Mouse (Mus musculus) embryonic facial prominence, embryonic 15.5 days (tissue): ENCODE results near the gene 3110040M04Rik. TPM values are rescaled to one million over a fixed set of nuclear protein-coding genes. Genes with fewer than 3 reads are reported as not detected.
"Not testable (repeated sequence)": the region's sequence is repeated elsewhere in the genome, so short reads cannot be mapped to it uniquely, and the experiment has no call there.

Experiments
- ATAC-seq: fragments of 200-750 bp; cut with Nextera tagmentation; 2 replicates; pipeline ENCODE4 v1.8.0; 2017; ENCODE audit warnings: low read depth, moderate TSS enrichment; ENCODE audit not compliant: insufficient number of reproducible peaks, low FRiP score, low TSS enrichment
- H3K27ac ChIP-seq: fragments of 300-500 bp; sonication (generic); replicated peaks from 2 replicates; pipeline ENCODE4 v1.5.1; 2015; ENCODE audit warnings: mild to moderate bottlenecking, inconsistent platforms
- H3K27me3 ChIP-seq: fragments of 300-500 bp; sonication (generic); 2 replicates; pipeline ENCODE4 v1.6.1; 2015; ENCODE audit warnings: inconsistent platforms
- H3K36me3 ChIP-seq: fragments of 300-500 bp; sonication (generic); 2 replicates; pipeline ENCODE4 v1.6.1; 2015; ENCODE audit warnings: mild to moderate bottlenecking, inconsistent platforms
- H3K4me1 ChIP-seq: fragments of 300-500 bp; sonication (generic); 2 replicates; pipeline ENCODE4 v1.6.1; 2015; ENCODE audit warnings: inconsistent platforms
- H3K4me2 ChIP-seq: fragments of 300-500 bp; sonication (generic); replicated peaks from 2 replicates; pipeline ENCODE4 v1.6.1; 2015; ENCODE audit warnings: mild to moderate bottlenecking, inconsistent platforms
- H3K4me3 ChIP-seq: fragments of 300-500 bp; sonication (generic); replicated peaks from 2 replicates; pipeline ENCODE4 v1.5.1; 2015; ENCODE audit warnings: mild to moderate bottlenecking, inconsistent platforms
- H3K9ac ChIP-seq: fragments of 300-500 bp; sonication (generic); 2 replicates; pipeline ENCODE4 v1.6.1; 2015; ENCODE audit warnings: inconsistent platforms
- H3K9me3 ChIP-seq: fragments of 300-500 bp; sonication (generic); replicated peaks from 2 replicates; pipeline ENCODE4 v1.6.1; 2016; ENCODE audit warnings: inconsistent platforms
- WGBS: fragments of 180-500 bp; shearing (Covaris S2); methylation state at CpG from one replicate; pipeline ENCODE4 v1.1.7; 2015; 5-methylcytosine and 5-hydroxymethylcytosine counted together
- polyA plus RNA-seq: library from polyadenylated mRNA; unstranded; fragments of >200 nt; fragmentation: Nextera tagmentation; extraction: Ambion mirVana; gene quantifications from 2 replicates; pipeline ENCODE4 v1.2.1, GENCODE M21; 2015

The 3110040M04Rik gene
- 0.21 TPM in 1 of 2 replicates, not detected in the other for polyA plus RNA-seq

- not testable (repeated sequence) for H3K36me3 ChIP-seq, H3K4me2 ChIP-seq
Observed at GRCm38 (mm10) chr1:151203818-151204217, at the start of gene 3110040M04Rik. Gene 3110040M04Rik, plus strand, starts transcription at chr1:151204121.

GRCm38 (mm10) chr1:151154131-151154530 is 49.8 kb upstream of the 3110040M04Rik start:
- H3K9me3 ChIP-seq, H3K4me3 ChIP-seq, H3K4me1 ChIP-seq, H3K27ac ChIP-seq, H3K4me2 ChIP-seq, ATAC-seq, H3K36me3 ChIP-seq, H3K9ac ChIP-seq, H3K27me3 ChIP-seq: not testable (repeated sequence)
- 84% methylated on average over 9 of the region's 9 CpGs for WGBS

More at GRCm38 (mm10) chr1:151203818-151204217, at the start of gene 3110040M04Rik:
- H3K9me3 ChIP-seq, H3K9ac ChIP-seq, ATAC-seq, H3K4me3 ChIP-seq, H3K27me3 ChIP-seq, H3K4me1 ChIP-seq, H3K27ac ChIP-seq: not testable (repeated sequence)
- WGBS, result no CpG with 5 or more reads among the region's 6 CpGs

- Histone ChIP-seq H3K4me2 (no peak overlapping the region), H3K9me3 (no peaks in the 10 kb centered on the region), H3K27me3 (no peaks in the 10 kb centered on the region), H3K4me1 (peaks cover 7% of the 10 kb centered on the region; the same call in 1 of the 2 replicates), H3K36me3 (no peaks in the 10 kb centered on the region), H3K9ac (no peak overlapping the region), H3K27ac (no peak overlapping the region), H3K4me3 (no peak overlapping the region)
- ATAC-seq, result no peak
- 92% methylated on average over 3 of the region's 3 CpGs for WGBS
Observed at GRCm38 (mm10) chr1:151156129-151156528, 47.8 kb upstream of the 3110040M04Rik start.

- no peak overlapping the region for H3K4me2 ChIP-seq
Observed at GRCm38 (mm10) chr1:151156777-151157632, 46.9 kb upstream of the 3110040M04Rik start.

GRCm38 (mm10) chr1:151157963-151158856 is 45.7 kb upstream of the 3110040M04Rik start:
- Histone ChIP-seq H3K4me3 (no peak overlapping the region), H3K27ac (no peak overlapping the region), H3K27me3 (no peaks in the 10 kb centered on the region), H3K4me1 (no peaks in the 10 kb centered on the region), H3K9ac (no peak overlapping the region), H3K36me3 (no peaks in the 10 kb centered on the region), H3K9me3 (no peaks in the 10 kb centered on the region), H3K4me2 (no peak overlapping the region)
- WGBS, result 59% methylated on average over 9 of the region's 9 CpGs
- ATAC-seq, result no peak

More at GRCm38 (mm10) chr1:151156777-151157632, 46.9 kb upstream of the 3110040M04Rik start:
- H3K4me1 ChIP-seq, result peaks cover 4% of the 10 kb centered on the region; the same call in 1 of the 2 replicates
- H3K27ac ChIP-seq, result no peak overlapping the region
- H3K9me3 ChIP-seq, result no peaks in the 10 kb centered on the region
- WGBS, result 70% methylated on average over 7 of the region's 7 CpGs
- ATAC-seq, result no peak
- H3K4me3 ChIP-seq, result no peak overlapping the region
- no peak overlapping the region for H3K9ac ChIP-seq
- H3K27me3 ChIP-seq, result no peaks in the 10 kb centered on the region
- H3K36me3 ChIP-seq, result no peaks in the 10 kb centered on the region

GRCm38 (mm10) chr1:151158857-151159510 is 44.9 kb upstream of the 3110040M04Rik start:
- Histone ChIP-seq H3K9me3 (no peaks in the 10 kb centered on the region), H3K27me3 (no peaks in the 10 kb centered on the region), H3K4me2 (no peak overlapping the region), H3K4me3 (no peak overlapping the region), H3K36me3 (no peaks in the 10 kb centered on the region), H3K4me1 (no peaks in the 10 kb centered on the region), H3K9ac (no peak overlapping the region), H3K27ac (no peak overlapping the region)
- ATAC-seq, result no peak
- 91% methylated on average over 2 of the region's 2 CpGs for WGBS

DNA sequence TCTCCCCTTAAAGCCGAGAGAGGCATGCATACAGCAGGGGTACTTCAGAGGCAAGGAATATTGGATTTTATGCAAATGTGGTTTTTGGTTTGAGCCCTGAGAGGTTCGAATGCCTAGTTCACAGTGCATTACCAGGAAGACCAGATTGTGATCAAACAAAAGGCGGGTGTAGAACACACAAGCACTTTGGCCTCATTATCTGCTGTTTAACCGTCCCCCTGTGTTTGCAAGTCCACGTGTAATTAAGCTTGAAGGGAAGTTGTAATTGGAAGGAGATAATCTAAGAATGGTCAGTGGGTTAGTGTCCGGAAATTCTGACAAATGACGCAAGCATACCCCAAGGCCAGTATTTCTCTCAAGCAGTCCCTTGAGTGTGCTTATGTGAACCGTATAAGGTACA is 37.9 kb upstream of the 3110040M04Rik start:
- Histone ChIP-seq H3K9ac (no peak overlapping the region), H3K4me2 (no peak overlapping the region), H3K27ac (no peak overlapping the region), H3K27me3 (no peaks in the 10 kb centered on the region), H3K4me1 (no peaks in the 10 kb centered on the region), H3K9me3 (no peaks in the 10 kb centered on the region), H3K4me3 (no peak overlapping the region), H3K36me3 (no peaks in the 10 kb centered on the region)
- WGBS, result 36% methylated on average over 8 of the region's 8 CpGs
- no peak for ATAC-seq

GRCm38 (mm10) chr1:151167297-151168047 is 36.4 kb upstream of the 3110040M04Rik start:
- 47% methylated on average over 12 of the region's 12 CpGs for WGBS
- Histone ChIP-seq H3K36me3 (no peaks in the 10 kb centered on the region), H3K4me1 (no peaks in the 10 kb centered on the region), H3K27ac (no peak overlapping the region), H3K4me2 (no peak overlapping the region), H3K9ac (no peak overlapping the region), H3K9me3 (no peaks in the 10 kb centered on the region), H3K4me3 (no peak overlapping the region), H3K27me3 (no peaks in the 10 kb centered on the region)
- ATAC-seq, result no peak

DNA sequence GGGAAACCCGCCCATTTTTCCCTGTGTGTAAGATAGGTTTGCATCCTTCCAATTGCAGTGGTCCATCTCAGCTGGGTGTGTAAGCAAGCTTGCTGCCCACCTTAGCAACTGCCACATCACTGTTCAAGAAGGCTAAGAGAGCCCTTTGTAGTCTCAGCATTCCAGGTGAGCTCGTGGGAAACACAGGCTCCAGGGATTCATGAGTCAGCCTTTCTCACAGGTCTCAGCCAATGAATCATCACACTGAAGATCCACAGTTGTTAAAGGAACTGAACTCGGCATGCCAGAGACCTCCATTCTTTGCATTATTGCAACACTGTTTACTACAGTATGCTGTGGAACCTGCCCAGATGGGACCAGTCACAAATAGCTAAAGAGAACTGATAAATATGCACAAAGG is 35.3 kb upstream of the 3110040M04Rik start:
- H3K27ac ChIP-seq, result no peak overlapping the region
- H3K4me1 ChIP-seq, result no peaks in the 10 kb centered on the region
- H3K9ac ChIP-seq, result no peak overlapping the region
- H3K4me3 ChIP-seq, result no peak overlapping the region
- no peaks in the 10 kb centered on the region for H3K36me3 ChIP-seq
- no peak for ATAC-seq
- no peak overlapping the region for H3K4me2 ChIP-seq
- WGBS, result 57% methylated on average over 3 of the region's 3 CpGs
- H3K27me3 ChIP-seq, result no peaks in the 10 kb centered on the region
- H3K9me3 ChIP-seq, result no peaks in the 10 kb centered on the region

DNA sequence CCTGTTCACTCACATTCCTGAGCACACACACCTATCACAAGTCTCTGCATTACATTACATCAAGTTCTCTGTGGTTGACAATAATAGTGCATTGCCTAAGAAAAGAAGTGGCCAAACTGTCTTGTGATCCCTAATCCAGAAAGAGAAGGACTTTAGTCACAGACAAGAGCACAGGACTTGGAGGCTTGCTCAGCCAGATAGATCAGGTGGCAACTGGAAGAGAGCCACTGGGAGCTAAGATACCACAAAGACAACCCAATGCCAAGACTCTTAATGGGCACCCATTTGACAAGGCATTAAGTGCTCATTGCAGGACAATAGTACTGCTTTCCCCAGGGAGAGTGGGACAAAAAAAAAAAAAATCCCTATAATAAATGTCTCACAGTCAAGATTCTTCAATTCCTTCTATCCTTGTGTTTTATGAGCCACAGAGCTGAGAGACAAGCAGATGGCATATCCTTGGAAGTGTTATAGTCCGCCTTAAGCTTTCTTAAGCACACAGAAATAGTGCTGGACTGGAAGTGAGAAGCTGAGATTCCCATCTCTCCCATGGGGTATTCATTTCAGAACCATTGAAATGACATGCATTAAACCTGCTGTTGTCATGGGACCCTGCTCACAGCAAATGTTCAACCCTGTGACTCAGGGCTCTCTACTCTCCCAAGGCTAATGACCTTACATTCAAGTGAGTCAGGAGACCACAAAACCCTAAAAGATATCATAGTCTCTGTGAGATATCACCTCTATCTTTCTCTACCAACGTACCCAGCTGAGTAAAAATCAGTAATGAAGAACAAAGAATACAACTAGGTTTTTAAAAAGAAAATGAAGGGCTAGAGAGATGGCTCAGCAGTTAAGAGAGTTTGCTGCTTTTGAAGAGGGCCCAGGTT is 32.1 kb upstream of the 3110040M04Rik start:
- WGBS, result 78% methylated on average over 2 of the region's 2 CpGs
- Histone ChIP-seq H3K27ac (no peak overlapping the region), H3K4me3 (no peak overlapping the region), H3K36me3 (no peaks in the 10 kb centered on the region), H3K9ac (no peak overlapping the region), H3K4me1 (no peaks in the 10 kb centered on the region), H3K27me3 (no peaks in the 10 kb centered on the region), H3K9me3 (no peaks in the 10 kb centered on the region), H3K4me2 (no peak overlapping the region)
- no peak for ATAC-seq
